Mouse (Mus musculus) MEL (cell line): ENCODE measurements around the gene Ino80.
A peak's percentile ranks its signal among the peaks of the same experiment; 100 is the strongest.

Experiments used
- BHLHE40 ChIP-seq: IDR thresholded peaks from 2 replicates; pipeline ENCODE4 v1.6.1; 2012; ENCODE audit warnings: low read depth, mild to moderate bottlenecking, inconsistent platforms, low read length, improper control_type of control experiment, borderline replicate concordance
- CTCF ChIP-seq, 3 experiments: IDR thresholded peaks in 2 of 3; conservative IDR thresholded peaks in 1 of 3; 2 replicates each; pipeline ENCODE4 v1.5.1; 2011 to 2012; ENCODE audit warnings: low read length in 3 of 3, low read depth in 2 of 3, mild to moderate bottlenecking in 2 of 3, improper control_type of control experiment in 1 of 3, inconsistent platforms in 1 of 3, mixed read lengths in 1 of 3, moderate library complexity in 1 of 3; ENCODE audit not compliant: control insufficient read depth in 1 of 3, insufficient read depth in 1 of 3, poor library complexity in 1 of 3, severe bottlenecking in 1 of 3
- HCFC1 ChIP-seq: IDR thresholded peaks from 2 replicates; pipeline ENCODE4 v1.6.1; 2012; ENCODE audit warnings: low read depth, mild to moderate bottlenecking, inconsistent platforms, low read length, improper control_type of control experiment, moderate library complexity
- JUND ChIP-seq: IDR thresholded peaks from 2 replicates; pipeline ENCODE4 v1.6.1; 2011; ENCODE audit warnings: low read depth, mild to moderate bottlenecking, improper control_type of control experiment, low read length
- POLR2A ChIP-seq, 2 experiments: IDR thresholded peaks; 2 replicates each; pipeline ENCODE4 v1.6.1; 2011 to 2012; ENCODE audit warnings: low read length in 2 of 2, mild to moderate bottlenecking in 2 of 2, control low read depth in 1 of 2, improper control_type of control experiment in 1 of 2, low read depth in 1 of 2, moderate library complexity in 1 of 2; ENCODE audit not compliant: control insufficient read depth in 1 of 2, insufficient read depth in 1 of 2, poor library complexity in 1 of 2
- RAD21 ChIP-seq: IDR thresholded peaks from 2 replicates; pipeline ENCODE4 v1.6.1; 2011; ENCODE audit warnings: mild to moderate bottlenecking, low read depth, low read length, improper control_type of control experiment
- RCOR1 ChIP-seq: IDR thresholded peaks from 2 replicates; pipeline ENCODE4 v1.6.1; 2012; ENCODE audit warnings: low read depth, mild to moderate bottlenecking, inconsistent platforms, low read length, improper control_type of control experiment
- UBTF ChIP-seq: IDR thresholded peaks from 2 replicates; pipeline ENCODE4 v1.6.1; 2012; ENCODE audit warnings: low read depth, mild to moderate bottlenecking, inconsistent platforms, low read length, improper control_type of control experiment, moderate library complexity, borderline replicate concordance; ENCODE audit not compliant: insufficient read depth

- TF ChIP-seq UBTF (no peak), RCOR1 (no peak), RAD21 (peak; percentile 68), POLR2A (IDR thresholded peaks at IDR 0.05; ENCODE audit: control insufficient read depth in 1 of 2, insufficient read depth in 1 of 2, low read depth in 1 of 2, low read length in 2 of 2, poor library complexity in 1 of 2) (no peak), CTCF (IDR thresholded peaks at IDR 0.05 in 2 of 3, conservative IDR thresholded peaks at IDR 0.05 in 1 of 3; ENCODE audit: control insufficient read depth in 1 of 3, insufficient read depth in 1 of 3, low read depth in 2 of 3, low read length in 3 of 3, poor library complexity in 1 of 3, severe bottlenecking in 1 of 3) (peak; percentile 52 to 75 (median 64)), HCFC1 (no peak), JUND (no peak), BHLHE40 (no peak)
Observed at GRCm38 (mm10) chr2:119436988-119437387, 40.5 kb downstream of the Ino80 start.
